Mouse (Mus musculus) embryonic facial prominence, embryonic 11.5 days (tissue): ENCODE results near the gene Prpf6. TPM values are rescaled to one million over a fixed set of nuclear protein-coding genes. Genes with fewer than 3 reads are reported as not detected.
A peak's percentile ranks its signal among the peaks of the same experiment; 100 is the strongest.

Experiments
- ATAC-seq: fragments of 200-750 bp; cut with Nextera tagmentation; replicated peaks from 2 replicates; pipeline ENCODE4 v1.8.0; 2017; ENCODE audit warnings: low read depth; ENCODE audit not compliant: insufficient number of reproducible peaks, low FRiP score, low TSS enrichment
- DNase-seq: peaks from one replicate; pipeline ENCODE4 v3.0.0-alpha.2; 2015; ENCODE audit warnings: low spot score
- H3K27ac ChIP-seq: fragments of 300-500 bp; sonication (generic); replicated peaks from 2 replicates; pipeline ENCODE4 v1.5.1; 2014; ENCODE audit warnings: mild to moderate bottlenecking, low read depth, low read length, control low read depth
- H3K27me3 ChIP-seq: fragments of 300-500 bp; sonication (generic); 2 replicates; pipeline ENCODE4 v1.6.1; 2014; ENCODE audit warnings: mild to moderate bottlenecking, low read length, moderate library complexity, mixed read lengths; ENCODE audit not compliant: control insufficient read depth, insufficient read depth
- H3K36me3 ChIP-seq: fragments of 300-500 bp; sonication (generic); replicated peaks from 2 replicates; pipeline ENCODE4 v1.6.1; 2014; ENCODE audit warnings: low read depth, mild to moderate bottlenecking, low read length, moderate library complexity, mixed read lengths; ENCODE audit not compliant: control insufficient read depth, insufficient read depth
- H3K4me1 ChIP-seq: fragments of 300-500 bp; sonication (generic); 2 replicates; pipeline ENCODE4 v1.6.1; 2014; ENCODE audit warnings: low read length, mixed read lengths; ENCODE audit not compliant: control insufficient read depth, insufficient read depth
- H3K4me2 ChIP-seq: fragments of 300-500 bp; sonication (generic); 2 replicates; pipeline ENCODE4 v1.6.1; 2014; ENCODE audit warnings: low read depth, mild to moderate bottlenecking, control low read depth, low read length, moderate library complexity
- H3K4me3 ChIP-seq: fragments of 300-500 bp; sonication (generic); 2 replicates; pipeline ENCODE4 v1.5.1; 2014; ENCODE audit warnings: low read depth, low read length, control low read depth
- H3K9ac ChIP-seq: fragments of 300-500 bp; sonication (generic); replicated peaks from 2 replicates; pipeline ENCODE4 v1.6.1; 2014; ENCODE audit warnings: mild to moderate bottlenecking, control low read depth, low read length
- H3K9me3 ChIP-seq: fragments of 300-500 bp; sonication (generic); replicated peaks from 2 replicates; pipeline ENCODE4 v1.6.1; 2016; ENCODE audit warnings: mild to moderate bottlenecking, low read length, inconsistent platforms, mixed read lengths; ENCODE audit not compliant: control insufficient read depth
- WGBS: fragments of 180-500 bp; shearing (Covaris S2); extraction: QIAGEN DNeasy Blood & Tissue Kit; methylation state at CpG from one replicate; pipeline ENCODE4 v1.1.7; 2014; 5-methylcytosine and 5-hydroxymethylcytosine counted together
- polyA plus RNA-seq: library from polyadenylated mRNA; unstranded; fragments of >200 nt; fragmentation: Nextera tagmentation; extraction: Ambion mirVana; gene quantifications from 2 replicates; pipeline ENCODE4 v1.2.1, GENCODE M21; 2014

Gene Prpf6
- polyA plus RNA-seq, 1 experiment from 2014 or later = 80.3 TPM

GRCm38 (mm10) chr2:181594946-181595696 is 3.5 kb downstream of the Prpf6 start:
- peak; percentile 63 for DNase-seq

GRCm38 (mm10) chr2:181596221-181596960 is 4.7 kb downstream of the Prpf6 start:
- Histone ChIP-seq H3K36me3 (no peaks in the 10 kb centered on the region), H3K4me2 (no peak overlapping the region), H3K4me3 (no peak overlapping the region), H3K27me3 (no peaks in the 10 kb centered on the region), H3K9ac (no peak overlapping the region), H3K9me3 (no peaks in the 10 kb centered on the region), H3K4me1 (no peaks in the 10 kb centered on the region; the same call in 1 of the 2 replicates), H3K27ac (no peak overlapping the region)
- ATAC-seq (no peak), DNase-seq (no peak)
- WGBS = 48% methylated on average over 6 of the region's 6 CpGs

More at GRCm38 (mm10) chr2:181594946-181595696, 3.5 kb downstream of the Prpf6 start:
- no peaks in the 10 kb centered on the region for H3K27me3 ChIP-seq
- 79% methylated on average over 4 of the region's 4 CpGs for WGBS
- H3K4me1 ChIP-seq = no peaks in the 10 kb centered on the region; the same call in 1 of the 2 replicates
- H3K36me3 ChIP-seq = peaks cover 3% of the 10 kb centered on the region; the same call in 1 of the 2 replicates
- no peak overlapping the region for H3K27ac ChIP-seq
- no peak overlapping the region for H3K4me2 ChIP-seq
- no peak for ATAC-seq
- no peaks in the 10 kb centered on the region for H3K9me3 ChIP-seq
- H3K4me3 ChIP-seq = no peak overlapping the region
- H3K9ac ChIP-seq = no peak overlapping the region

GRCm38 (mm10) chr2:181597378-181598061 is 5.9 kb downstream of the Prpf6 start:
- H3K4me3 ChIP-seq = no peak overlapping the region
- no peak for ATAC-seq

GRCm38 (mm10) chr2:181598454-181599351 is 7.0 kb downstream of the Prpf6 start, which contains the start of gene Samd10:
Gene Samd10 (minus strand): TSS chr2:181599212.
- Histone ChIP-seq H3K4me3 (peak within 1 kb of the TSS; percentile 66), H3K4me2 (peak within 1 kb of the TSS; percentile 98), H3K4me1 (peaks cover 3% of the 10 kb centered on the region; the same call in 1 of the 2 replicates), H3K27me3 (no peaks in the 10 kb centered on the region), H3K9me3 (no peaks in the 10 kb centered on the region), H3K36me3 (no peaks in the 10 kb centered on the region), H3K27ac (peak within 1 kb of the TSS; percentile 47; the same call in 1 of the 2 replicates), H3K9ac (peak within 1 kb of the TSS; percentile 83)
- ATAC-seq (no peak; the same call in 1 of the 2 replicates), DNase-seq (peak; percentile 75)
- 1% methylated on average over 71 of the region's 71 CpGs for WGBS

More at GRCm38 (mm10) chr2:181597378-181598061, 5.9 kb downstream of the Prpf6 start:
- Histone ChIP-seq H3K36me3 (no peaks in the 10 kb centered on the region), H3K27me3 (no peaks in the 10 kb centered on the region), H3K9ac (no peak overlapping the region), H3K4me1 (peaks cover 3% of the 10 kb centered on the region; the same call in 1 of the 2 replicates), H3K9me3 (no peaks in the 10 kb centered on the region), H3K27ac (no peak overlapping the region), H3K4me2 (no peak overlapping the region)
- DNase-seq = peak; percentile 20
- WGBS = 78% methylated on average over 7 of the region's 7 CpGs

GRCm38 (mm10) chr2:181600226-181600758 is 8.6 kb downstream of the Prpf6 start:
- Histone ChIP-seq H3K4me3 (peak overlapping the region; percentile 96), H3K36me3 (no peaks in the 10 kb centered on the region), H3K4me2 (peak overlapping the region; percentile 78), H3K9me3 (no peaks in the 10 kb centered on the region), H3K27me3 (no peaks in the 10 kb centered on the region), H3K4me1 (peaks cover 3% of the 10 kb centered on the region; the same call in 1 of the 2 replicates), H3K9ac (peak overlapping the region; percentile 74), H3K27ac (no peak overlapping the region)
- 61% methylated on average over 6 of the region's 6 CpGs for WGBS
- ATAC-seq = no peak
- DNase-seq = no peak

DNA sequence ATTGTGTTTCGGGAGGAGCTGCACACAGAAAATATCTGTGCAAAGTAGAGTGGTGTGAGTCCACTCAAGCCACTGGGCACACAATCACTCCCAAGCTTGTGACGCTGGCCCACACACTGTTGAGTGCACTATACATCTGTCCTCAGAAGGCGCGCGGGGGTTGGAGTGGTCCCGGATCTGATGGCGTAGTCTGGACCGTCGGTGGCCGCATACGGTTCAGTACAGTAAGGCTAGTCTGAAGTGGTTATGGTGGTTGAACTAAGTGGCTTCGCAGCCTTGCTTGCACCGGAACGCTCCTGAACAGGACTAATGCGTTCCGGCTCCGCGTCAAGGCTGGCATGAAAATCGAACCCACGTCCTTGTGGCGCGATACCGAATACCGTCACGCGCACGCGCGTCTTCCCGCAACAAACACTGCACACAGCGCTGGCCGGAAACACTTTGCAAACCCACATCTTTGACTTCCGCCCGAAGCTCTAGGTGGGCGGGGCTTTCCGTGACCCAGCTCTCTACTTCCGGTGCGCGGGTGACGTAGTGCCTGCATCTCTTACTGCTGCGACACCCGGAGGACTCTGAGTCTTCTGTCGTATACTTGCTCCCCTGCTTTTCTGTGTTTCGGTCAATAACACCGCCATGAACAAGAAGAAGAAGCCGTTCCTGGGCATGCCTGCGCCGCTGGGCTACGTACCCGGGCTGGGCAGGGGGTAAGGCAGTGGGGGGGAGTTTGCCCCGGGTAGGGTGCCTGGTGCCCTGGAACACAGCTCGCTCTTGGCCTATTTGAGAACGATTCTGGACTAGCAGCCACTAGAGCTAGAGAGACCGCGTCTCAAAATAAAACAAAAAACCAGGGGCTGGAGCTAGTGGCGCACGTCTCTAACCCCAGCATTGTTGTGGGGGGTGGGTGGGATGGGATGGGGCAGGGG is 9.4 kb downstream of the Prpf6 start:
- 1% methylated on average over 57 of the region's 57 CpGs for WGBS
- H3K9ac ChIP-seq = peak overlapping the region; percentile 83

More for the DNA sequence above, 9.4 kb downstream of the Prpf6 start:
- Histone ChIP-seq H3K4me2 (peak overlapping the region; percentile 78), H3K9me3 (no peaks in the 10 kb centered on the region), H3K4me3 (peak overlapping the region; percentile 96), H3K4me1 (peaks cover 3% of the 10 kb centered on the region; the same call in 1 of the 2 replicates), H3K27me3 (no peaks in the 10 kb centered on the region), H3K27ac (no peak overlapping the region; the same call in 1 of the 2 replicates), H3K36me3 (no peaks in the 10 kb centered on the region)
- peak; percentile 91 for ATAC-seq
- DNase-seq = peak; percentile 99
